ENCODE assay signal across 8 mouse cellular contexts in the genomic region with DNA sequence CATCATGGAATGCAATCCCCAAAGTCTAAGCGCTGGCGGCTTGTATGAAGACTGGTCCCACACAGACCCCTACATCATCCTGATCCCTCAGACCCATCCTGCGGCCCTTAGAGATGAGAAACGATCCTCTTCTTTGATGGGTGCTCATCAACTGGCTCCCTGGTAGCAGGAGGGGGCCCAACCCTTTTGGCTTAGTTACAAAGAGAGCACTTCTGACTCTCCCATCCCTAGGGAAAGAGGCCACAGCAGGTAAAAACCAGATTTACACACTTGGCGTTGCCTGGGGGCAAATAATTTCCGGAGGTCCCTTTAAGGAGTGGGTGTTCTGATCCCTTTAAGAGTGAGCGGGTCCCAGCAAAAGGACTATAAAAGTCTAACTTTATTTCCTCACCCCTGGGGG. TPM values are rescaled to one million over a fixed set of nuclear protein-coding genes. Genes with fewer than 3 reads are reported as not detected.
DNase-seq lines count a peak whose midpoint lies in the region; ATAC-seq and TF ChIP-seq lines count a peak whose summit lies in the region.

No protein-coding gene starts in this region.

- peak overlapping the region; percentile 10; the same call in 1 of the 2 replicates for H3K9ac ChIP-seq in kidney, embryonic 16.5 days (replicated peaks; ENCODE audit: low read length)
- no peak overlapping the region for H3K9ac ChIP-seq in embryonic facial prominence, embryonic 12.5 days
- H3K9ac ChIP-seq in hindbrain, postnatal 0 days (replicated peaks; ENCODE audit: low read length): no peak overlapping the region
- H3K9ac ChIP-seq in midbrain, embryonic 16.5 days (ENCODE audit: low read depth, low read length): no peak overlapping the region

- peaks cover 76% of the 10 kb centered on the region for H3K27me3 ChIP-seq in kidney, embryonic 16.5 days (ENCODE audit: insufficient read depth, low read length)
- H3K27me3 ChIP-seq in embryonic facial prominence, embryonic 12.5 days: peaks cover 79% of the 10 kb centered on the region
- peaks cover 46% of the 10 kb centered on the region for H3K27me3 ChIP-seq in hindbrain, postnatal 0 days (ENCODE audit: insufficient read depth, low read length)
- peaks cover 60% of the 10 kb centered on the region for H3K27me3 ChIP-seq in midbrain, embryonic 16.5 days (ENCODE audit: control insufficient read depth, insufficient read depth, low read depth, low read length)

- DNase-seq in kidney, adult 9 months: no peak
- no peak for DNase-seq in hindbrain, postnatal 0 days (ENCODE audit: low spot score)
- no peak for DNase-seq in natural killer cell, adult 2 months (ENCODE audit: low spot score in 2 of 2)
- no peak for DNase-seq in gastrocnemius, adult 8-10 months (ENCODE audit: low spot score in 2 of 2)
- DNase-seq in layer of hippocampus, adult 9-10 months (ENCODE audit: low spot score): no peak

- H3K27ac ChIP-seq in kidney, embryonic 16.5 days (ENCODE audit: low read length): no peak overlapping the region
- H3K27ac ChIP-seq in embryonic facial prominence, embryonic 12.5 days: no peak overlapping the region
- no peak overlapping the region for H3K27ac ChIP-seq in hindbrain, postnatal 0 days
- H3K27ac ChIP-seq in midbrain, embryonic 16.5 days (ENCODE audit: low read length): no peak overlapping the region

- H3K9me3 ChIP-seq in kidney, embryonic 16.5 days (ENCODE audit: low read length): no peaks in the 10 kb centered on the region
- H3K9me3 ChIP-seq in embryonic facial prominence, embryonic 12.5 days: no peaks in the 10 kb centered on the region
- H3K9me3 ChIP-seq in hindbrain, postnatal 0 days (ENCODE audit: low read length): no peaks in the 10 kb centered on the region
- no peaks in the 10 kb centered on the region for H3K9me3 ChIP-seq in midbrain, embryonic 16.5 days (replicated peaks; ENCODE audit: control insufficient read depth, low read length, poor library complexity, severe bottlenecking)

- H3K4me3 ChIP-seq in kidney, embryonic 16.5 days (ENCODE audit: low read length): peak overlapping the region; percentile 52
- peak overlapping the region; percentile 47; the same call in 1 of the 2 replicates for H3K4me3 ChIP-seq in embryonic facial prominence, embryonic 12.5 days
- peak overlapping the region; percentile 43 for H3K4me3 ChIP-seq in hindbrain, postnatal 0 days (ENCODE audit: low read length)
- peak overlapping the region; percentile 39; the same call in 1 of the 2 replicates for H3K4me3 ChIP-seq in midbrain, embryonic 16.5 days (ENCODE audit: low read depth, low read length)

- TF ChIP-seq CTCF in hindbrain, postnatal 0 days (IDR thresholded peaks at IDR 0.05; ENCODE audit: low read depth): no peak

- ATAC-seq in kidney, embryonic 16.5 days (ENCODE audit: low FRiP score, low TSS enrichment): no peak
- ATAC-seq in embryonic facial prominence, embryonic 12.5 days (ENCODE audit: insufficient number of reproducible peaks, insufficient read depth, low FRiP score, low TSS enrichment): no peak
- ATAC-seq in hindbrain, postnatal 0 days: no peak
- no peak for ATAC-seq in midbrain, embryonic 16.5 days

- peaks cover 25% of the 10 kb centered on the region for H3K4me1 ChIP-seq in kidney, embryonic 16.5 days (ENCODE audit: insufficient read depth, low read length)
- H3K4me1 ChIP-seq in embryonic facial prominence, embryonic 12.5 days: peaks cover 35% of the 10 kb centered on the region
- peaks cover 13% of the 10 kb centered on the region for H3K4me1 ChIP-seq in hindbrain, postnatal 0 days (ENCODE audit: insufficient read depth, low read length)
- peaks cover 19% of the 10 kb centered on the region for H3K4me1 ChIP-seq in midbrain, embryonic 16.5 days (ENCODE audit: control insufficient read depth, insufficient read depth, low read length)

- no peaks in the 10 kb centered on the region for H3K36me3 ChIP-seq in kidney, embryonic 16.5 days (ENCODE audit: insufficient read depth, low read length)
- no peaks in the 10 kb centered on the region for H3K36me3 ChIP-seq in embryonic facial prominence, embryonic 12.5 days
- no peaks in the 10 kb centered on the region for H3K36me3 ChIP-seq in hindbrain, postnatal 0 days (ENCODE audit: insufficient read depth, low read length)
- no peaks in the 10 kb centered on the region for H3K36me3 ChIP-seq in midbrain, embryonic 16.5 days (ENCODE audit: control insufficient read depth, insufficient read depth, low read length)

- peak overlapping the region; percentile 81; the same call in 1 of the 2 replicates for H3K4me2 ChIP-seq in kidney, embryonic 16.5 days (replicated peaks; ENCODE audit: low read depth, low read length)
- peak overlapping the region; percentile 87 for H3K4me2 ChIP-seq in embryonic facial prominence, embryonic 12.5 days (replicated peaks)
- peak overlapping the region; percentile 85 for H3K4me2 ChIP-seq in hindbrain, postnatal 0 days (ENCODE audit: low read depth, low read length)
- peak overlapping the region; percentile 82 for H3K4me2 ChIP-seq in midbrain, embryonic 16.5 days (ENCODE audit: low read length)

- 2% methylated on average over 7 of the region's 7 CpGs for WGBS in kidney, embryonic 16.5 days
- under 1% methylated on average over 7 of the region's 7 CpGs for WGBS in embryonic facial prominence, embryonic 12.5 days
- 4% methylated on average over 7 of the region's 7 CpGs for WGBS in hindbrain, postnatal 0 days
- WGBS in midbrain, embryonic 16.5 days: 3% methylated on average over 7 of the region's 7 CpGs

RNA-seq across cellular contexts. Expression of gene Bahd1, which starts 2.8 kb away (rescaled TPM):
- polyA plus RNA-seq in kidney, embryonic 16.5 days (2015; fragmentation: Nextera tagmentation; extraction: Ambion mirVana): 3.1 and 3.5 TPM in 2 replicates
- polyA plus RNA-seq in embryonic facial prominence, embryonic 12.5 days (2016; fragmentation: Nextera tagmentation; extraction: Ambion mirVana): 4.1 and 4.9 TPM in 2 replicates
- 24.5 and 25.2 TPM in 2 replicates for total RNA-seq in hindbrain, postnatal 0 days (2014; rRNA removed)
- polyA plus RNA-seq in hindbrain, postnatal 0 days (2015; fragmentation: Nextera tagmentation; extraction: Ambion mirVana): 4.8 and 5.9 TPM in 2 replicates
- polyA plus RNA-seq in midbrain, embryonic 16.5 days (2015; fragmentation: Nextera tagmentation; extraction: Ambion mirVana): 6.4 and 6.9 TPM in 2 replicates
- 1 to 10 TPM; 4.6 to 7.1 (median 5.2) TPM for total RNA-seq in gastrocnemius, adult 8-10 months (2022)

RNA-seq across cellular contexts. Expression of gene Chst14, which starts 28.9 kb away (rescaled TPM):
- 26.8 and 28.6 TPM in 2 replicates for polyA plus RNA-seq in kidney, embryonic 16.5 days (2015; fragmentation: Nextera tagmentation; extraction: Ambion mirVana)
- 48.1 and 51.0 TPM in 2 replicates for polyA plus RNA-seq in embryonic facial prominence, embryonic 12.5 days (2016; fragmentation: Nextera tagmentation; extraction: Ambion mirVana)
- total RNA-seq in hindbrain, postnatal 0 days (2014; rRNA removed): 6.2 and 8.5 TPM in 2 replicates
- 4.7 and 4.9 TPM in 2 replicates for polyA plus RNA-seq in hindbrain, postnatal 0 days (2015; fragmentation: Nextera tagmentation; extraction: Ambion mirVana)
- polyA plus RNA-seq in midbrain, embryonic 16.5 days (2015; fragmentation: Nextera tagmentation; extraction: Ambion mirVana): 4.6 and 4.7 TPM in 2 replicates
- total RNA-seq in gastrocnemius, adult 8-10 months (2022): 1 to 10 TPM; 1.0 to 2.3 (median 1.9) TPM

RNA-seq across cellular contexts. Expression of gene Ivd, which starts 35.6 kb away (rescaled TPM):
- 91.0 and 91.1 TPM in 2 replicates for polyA plus RNA-seq in kidney, embryonic 16.5 days (2015; fragmentation: Nextera tagmentation; extraction: Ambion mirVana)
- polyA plus RNA-seq in embryonic facial prominence, embryonic 12.5 days (2016; fragmentation: Nextera tagmentation; extraction: Ambion mirVana): 81.4 and 87.0 TPM in 2 replicates
- total RNA-seq in hindbrain, postnatal 0 days (2014; rRNA removed): 68.2 and 101 TPM in 2 replicates
- polyA plus RNA-seq in hindbrain, postnatal 0 days (2015; fragmentation: Nextera tagmentation; extraction: Ambion mirVana): 61.7 and 68.7 TPM in 2 replicates
- polyA plus RNA-seq in midbrain, embryonic 16.5 days (2015; fragmentation: Nextera tagmentation; extraction: Ambion mirVana): 38.6 and 46.3 TPM in 2 replicates
- total RNA-seq in gastrocnemius, adult 8-10 months (2022): 100 to 1,000 TPM; 121 to 159 (median 140) TPM
